Mouse (Mus musculus) erythroblast, embryonic 14.5 days (primary cell): ENCODE results near the gene Prkab2.

Experiments
- GATA1 ChIP-seq: IDR thresholded peaks from 2 replicates; pipeline ENCODE4 v1.6.1; 2012; ENCODE audit warnings: low read length, inconsistent platforms, mixed read lengths
- TAL1 ChIP-seq: IDR thresholded peaks from 3 replicates; pipeline ENCODE4 v1.6.1; 2012; ENCODE audit warnings: low read length, inconsistent platforms, mixed read lengths

GRCm38 (mm10) chr3:97630746-97631145 is 27.2 kb upstream of the Prkab2 start:
- TF ChIP-seq GATA1 (no peak), TAL1 (no peak)
